Mouse (Mus musculus) heart, embryonic 16.5 days (tissue): ENCODE results near the gene Ctbp1. TPM values are rescaled to one million over a fixed set of nuclear protein-coding genes. Genes with fewer than 3 reads are reported as not detected.

Experiments used
- ATAC-seq: fragments of 200-750 bp; cut with Nextera tagmentation; replicated peaks from 2 replicates; pipeline ENCODE4 v1.8.0; 2017; ENCODE audit warnings: moderate number of reproducible peaks; ENCODE audit not compliant: insufficient read depth, low FRiP score; ENCODE audit errors: extremely low read depth
- H3K27ac ChIP-seq: fragments of 300-500 bp; sonication (generic); 2 replicates; pipeline ENCODE4 v1.5.1; 2014; ENCODE audit warnings: mild to moderate bottlenecking, low read length, control low read depth, moderate library complexity
- H3K27me3 ChIP-seq: fragments of 300-500 bp; sonication (generic); 2 replicates; pipeline ENCODE4 v1.6.1; 2014; ENCODE audit warnings: low read length, mixed read lengths; ENCODE audit not compliant: control insufficient read depth, insufficient read depth
- H3K36me3 ChIP-seq: fragments of 300-500 bp; sonication (generic); 2 replicates; pipeline ENCODE4 v1.6.1; 2014; ENCODE audit not compliant: control insufficient read depth, insufficient read depth
- H3K4me1 ChIP-seq: fragments of 300-500 bp; sonication (generic); 2 replicates; pipeline ENCODE4 v1.6.1; 2014; ENCODE audit warnings: low read length, mixed read lengths; ENCODE audit not compliant: control insufficient read depth, insufficient read depth
- H3K4me2 ChIP-seq: fragments of 300-500 bp; sonication (generic); 2 replicates; pipeline ENCODE4 v1.6.1; 2014; ENCODE audit warnings: low read depth, mild to moderate bottlenecking, control low read depth, low read length
- H3K4me3 ChIP-seq: fragments of 300-500 bp; sonication (generic); 2 replicates; pipeline ENCODE4 v1.5.1; 2014; ENCODE audit warnings: mild to moderate bottlenecking, control low read depth, low read length
- H3K9ac ChIP-seq: fragments of 300-500 bp; sonication (generic); 2 replicates; pipeline ENCODE4 v1.6.1; 2014; ENCODE audit warnings: low read length, control low read depth
- H3K9me3 ChIP-seq: fragments of 300-500 bp; sonication (generic); replicated peaks from 2 replicates; pipeline ENCODE4 v1.6.1; 2016; ENCODE audit warnings: low read length; ENCODE audit not compliant: control insufficient read depth
- WGBS: fragments of 180-500 bp; shearing (Covaris S2); extraction: QIAGEN DNeasy Blood & Tissue Kit; methylation state at CpG from one replicate; pipeline ENCODE4 v1.1.7; 2014; 5-methylcytosine and 5-hydroxymethylcytosine counted together
- polyA plus RNA-seq: library from polyadenylated mRNA; unstranded; fragments of >200 nt; fragmentation: Nextera tagmentation; extraction: Ambion mirVana; gene quantifications from 2 replicates; pipeline ENCODE4 v1.2.1, GENCODE M21; 2015

Gene Ctbp1
- polyA plus RNA-seq, 1 experiment from 2014 or later = 228 TPM

GRCm38 (mm10) chr5:33234391-33235031 lies 40.3 kb downstream of the Ctbp1 start:
- Histone ChIP-seq H3K4me3 (no peak overlapping the region), H3K4me1 (peaks cover 36% of the 10 kb centered on the region), H3K36me3 (no peaks in the 10 kb centered on the region), H3K9ac (no peak overlapping the region), H3K9me3 (no peaks in the 10 kb centered on the region), H3K4me2 (peak overlapping the region; percentile 17; the same call in 1 of the 2 replicates), H3K27me3 (no peaks in the 10 kb centered on the region), H3K27ac (peak overlapping the region; percentile 71)
- WGBS = 12% methylated on average over 13 of the region's 13 CpGs
- ATAC-seq = peak; percentile 85

GRCm38 (mm10) chr5:33232791-33233190 lies 42.0 kb downstream of the Ctbp1 start:
- Histone ChIP-seq H3K4me2 (no peak overlapping the region), H3K9me3 (no peaks in the 10 kb centered on the region), H3K9ac (no peak overlapping the region), H3K27me3 (no peaks in the 10 kb centered on the region), H3K27ac (no peak overlapping the region), H3K36me3 (no peaks in the 10 kb centered on the region), H3K4me3 (no peak overlapping the region), H3K4me1 (peaks cover 42% of the 10 kb centered on the region)
- 72% methylated on average over 5 of the region's 5 CpGs for WGBS
- no peak for ATAC-seq

- peaks cover 39% of the 10 kb centered on the region for H3K4me1 ChIP-seq
- no peak overlapping the region for H3K27ac ChIP-seq
- 28% methylated on average over 5 of the region's 5 CpGs for WGBS
- H3K36me3 ChIP-seq = no peaks in the 10 kb centered on the region
- ATAC-seq = no peak
- H3K4me2 ChIP-seq = no peak overlapping the region
- no peak overlapping the region for H3K9ac ChIP-seq
- no peak overlapping the region for H3K4me3 ChIP-seq
- H3K27me3 ChIP-seq = no peaks in the 10 kb centered on the region
- no peaks in the 10 kb centered on the region for H3K9me3 ChIP-seq
Measured at GRCm38 (mm10) chr5:33230285-33230684, 44.5 kb downstream of the Ctbp1 start.

DNA sequence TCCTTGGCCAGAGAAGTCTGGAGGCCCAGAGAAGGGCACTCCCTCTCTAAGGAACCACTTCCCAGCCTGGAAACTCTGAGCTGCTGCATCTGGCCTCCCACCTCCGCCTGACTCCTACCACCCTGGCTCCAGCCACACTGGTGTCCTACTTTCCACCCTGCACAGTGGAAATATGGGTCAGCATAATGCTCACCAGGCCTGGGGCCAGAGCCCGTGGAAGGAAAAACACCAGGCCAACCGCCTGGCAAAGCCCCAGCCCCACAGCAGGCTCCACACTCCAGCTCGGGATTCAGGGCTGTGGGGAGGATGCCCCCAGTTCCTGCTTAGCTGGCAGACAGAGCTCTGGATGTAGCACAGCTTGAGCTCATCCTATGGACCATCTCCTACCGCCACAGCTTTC lies 46.4 kb downstream of the Ctbp1 start:
- Histone ChIP-seq H3K4me1 (peaks cover 33% of the 10 kb centered on the region), H3K9ac (no peak overlapping the region), H3K27ac (peak overlapping the region; percentile 73), H3K4me2 (no peak overlapping the region), H3K36me3 (no peaks in the 10 kb centered on the region), H3K27me3 (no peaks in the 10 kb centered on the region), H3K4me3 (no peak overlapping the region), H3K9me3 (no peaks in the 10 kb centered on the region)
- 48% methylated on average over 5 of the region's 5 CpGs for WGBS
- ATAC-seq = peak; percentile 61

- Histone ChIP-seq H3K4me1 (peaks cover 38% of the 10 kb centered on the region), H3K9me3 (no peaks in the 10 kb centered on the region), H3K27ac (0 out of 2 replicates have a peak overlapping the region, but pooled peaks have one; percentile 9), H3K4me3 (no peak overlapping the region), H3K36me3 (no peaks in the 10 kb centered on the region), H3K27me3 (no peaks in the 10 kb centered on the region), H3K4me2 (no peak overlapping the region), H3K9ac (no peak overlapping the region)
- WGBS = 78% methylated on average over 5 of the region's 5 CpGs
- no peak for ATAC-seq
Measured at GRCm38 (mm10) chr5:33225673-33226072, 49.1 kb downstream of the Ctbp1 start.

- Histone ChIP-seq H3K27ac (peak overlapping the region; percentile 51), H3K9ac (no peak overlapping the region), H3K4me1 (peaks cover 31% of the 10 kb centered on the region), H3K4me2 (no peak overlapping the region), H3K4me3 (no peak overlapping the region), H3K27me3 (no peaks in the 10 kb centered on the region), H3K9me3 (no peaks in the 10 kb centered on the region), H3K36me3 (no peaks in the 10 kb centered on the region)
- no peak for ATAC-seq
- WGBS = 49% methylated on average over 7 of the region's 7 CpGs
Measured at GRCm38 (mm10) chr5:33224491-33224890, 50.3 kb downstream of the Ctbp1 start.

DNA sequence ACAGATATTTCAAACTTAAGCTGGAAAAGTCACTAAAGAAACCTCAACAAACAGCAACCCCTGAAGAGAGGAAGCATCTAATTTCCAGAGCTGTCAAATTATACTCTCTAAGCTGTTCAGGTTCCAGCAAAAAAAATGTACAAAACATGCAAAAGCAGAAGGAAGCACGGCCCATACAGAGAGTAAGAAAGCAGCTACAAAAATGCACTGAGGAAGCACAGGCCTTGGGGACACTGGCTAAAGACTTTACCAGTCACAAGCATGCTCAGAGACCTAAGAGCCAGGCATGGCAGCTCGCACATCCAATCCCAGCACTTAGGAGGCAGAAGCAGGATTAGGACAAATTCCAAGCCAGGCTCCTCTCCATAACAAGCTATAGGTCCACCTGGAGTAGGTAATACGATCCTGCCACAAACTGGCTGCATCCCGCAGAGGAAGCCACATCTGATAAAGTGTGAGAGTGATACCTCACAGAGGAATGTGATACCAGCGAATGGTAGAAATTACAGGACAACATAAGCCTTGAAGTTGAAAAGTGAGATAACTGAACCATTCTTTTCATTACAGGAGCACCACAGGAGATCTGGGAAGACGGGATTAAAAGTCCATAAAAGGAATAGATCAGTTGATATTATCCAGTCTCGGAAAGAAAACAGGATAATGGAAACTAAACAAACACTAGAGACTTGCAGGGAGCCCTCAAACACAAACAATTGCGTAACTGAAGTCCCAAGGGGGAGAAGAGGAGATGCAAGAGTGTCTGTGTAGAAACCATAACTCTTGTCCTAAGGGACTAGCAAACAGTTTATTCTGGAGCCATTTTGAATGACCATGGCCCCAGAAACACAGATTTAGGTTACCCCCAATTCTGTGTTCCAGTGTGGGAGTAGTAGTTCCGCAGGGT lies 51.7 kb downstream of the Ctbp1 start:
- H3K4me3 ChIP-seq = no peak overlapping the region
- WGBS = 57% methylated on average over 9 of the region's 9 CpGs
- no peaks in the 10 kb centered on the region for H3K9me3 ChIP-seq
- no peaks in the 10 kb centered on the region for H3K27me3 ChIP-seq
- no peak overlapping the region for H3K4me2 ChIP-seq
- ATAC-seq = no peak
- no peaks in the 10 kb centered on the region for H3K36me3 ChIP-seq
- no peak overlapping the region for H3K9ac ChIP-seq
- H3K4me1 ChIP-seq = peaks cover 39% of the 10 kb centered on the region
- H3K27ac ChIP-seq = no peak overlapping the region

DNA sequence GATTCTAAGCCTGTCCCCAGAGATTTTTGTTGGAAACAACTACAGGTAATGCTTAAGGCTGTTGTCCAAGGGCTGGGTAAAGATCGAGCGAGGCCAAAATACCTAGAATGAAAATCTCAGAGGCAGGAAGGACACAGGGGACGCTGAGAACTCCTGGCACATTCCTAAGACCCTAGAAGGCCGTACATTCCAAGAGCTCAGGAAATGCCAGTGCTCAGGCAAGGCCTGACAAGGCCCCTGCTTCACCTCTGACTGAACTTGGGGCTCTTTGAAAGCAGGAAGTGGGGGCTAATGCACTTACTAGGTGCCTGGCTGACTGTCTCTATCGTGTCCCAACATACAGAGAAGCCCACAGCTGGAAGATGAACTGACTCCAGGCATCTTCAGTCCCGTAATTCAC lies 52.4 kb downstream of the Ctbp1 start:
- WGBS = 27% methylated on average over 6 of the region's 6 CpGs
- H3K9ac ChIP-seq = no peak overlapping the region
- H3K27ac ChIP-seq = 0 out of 2 replicates have a peak overlapping the region, but pooled peaks have one; percentile 25
- peaks cover 44% of the 10 kb centered on the region for H3K4me1 ChIP-seq
- ATAC-seq = no peak
- no peak overlapping the region for H3K4me2 ChIP-seq
- H3K27me3 ChIP-seq = no peaks in the 10 kb centered on the region
- no peaks in the 10 kb centered on the region for H3K9me3 ChIP-seq
- H3K4me3 ChIP-seq = no peak overlapping the region
- H3K36me3 ChIP-seq = no peaks in the 10 kb centered on the region
